Mouse (Mus musculus): ENCODE data around the gene Rad54l. TPM values are rescaled to one million over a fixed set of nuclear protein-coding genes. Genes with fewer than 3 reads are reported as not detected.

Gene Rad54l
- 15.2 and 18.7 TPM in 2 replicates for polyA plus RNA-seq (2012; rRNA removed)

GRCm38 (mm10) chr4:116123602-116124519, at the start of gene Rad54l, which contains the start of gene Pomgnt1:
Gene Rad54l (minus strand): TSS chr4:116123690.
Gene Pomgnt1 (plus strand): TSS chr4:116123840.

DNA sequence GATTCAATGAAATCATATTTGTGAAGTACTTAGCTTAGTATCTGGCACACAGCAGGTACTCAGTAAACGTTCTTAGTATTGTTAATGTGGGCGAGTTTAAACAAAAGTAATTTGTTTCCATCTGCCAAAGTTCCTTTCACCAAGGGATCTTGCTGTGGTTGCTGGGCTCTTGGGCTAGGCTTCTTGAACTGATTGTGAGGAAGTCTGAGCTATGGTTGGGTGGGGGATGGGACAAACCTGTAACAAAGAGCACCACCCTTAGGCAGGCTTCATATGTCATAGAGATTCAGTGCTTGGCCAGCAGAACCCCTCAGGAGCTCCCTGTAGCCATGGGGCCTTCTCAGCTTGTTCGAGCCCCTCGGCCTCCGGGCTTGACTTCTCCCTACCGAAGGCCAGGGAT, 49.6 kb upstream of the Rad54l start, which contains the start of the genes 1700042G07Rik and Gm49337:
Gene 1700042G07Rik, plus strand, starts transcription at position 301 of the 400 bp plus-strand sequence.
Gene Gm49337, plus strand, starts transcription at position 313 of the 400 bp plus-strand sequence.

GRCm38 (mm10) chr4:116167404-116167803, 43.9 kb upstream of the Rad54l start, which contains the start of gene Tspan1:
Gene Tspan1 (minus strand): TSS chr4:116167601.

DNA sequence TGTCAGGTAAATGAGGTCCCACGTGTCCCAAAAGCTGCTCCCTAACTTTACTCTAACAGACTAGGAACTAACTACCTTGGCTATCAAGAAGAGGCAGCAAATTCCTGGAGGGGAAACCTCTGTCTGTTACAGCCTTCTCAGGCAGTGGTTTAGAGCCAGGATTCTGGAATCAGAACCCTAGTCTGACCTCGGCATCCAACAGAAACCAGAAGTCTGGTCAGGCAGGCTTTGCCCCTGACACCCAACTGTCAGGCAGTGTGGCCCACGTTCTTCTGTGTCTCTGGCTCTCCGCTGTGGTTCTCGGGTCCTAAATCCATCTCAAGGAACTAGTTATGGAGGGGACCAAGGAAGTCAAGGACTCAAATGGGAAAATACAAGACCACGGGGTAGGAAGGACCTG, 27.7 kb upstream of the Rad54l start, which contains the start of gene Lurap1:
Gene Lurap1, minus strand, starts transcription at position 101 of the 400 bp plus-strand sequence.

DNA sequence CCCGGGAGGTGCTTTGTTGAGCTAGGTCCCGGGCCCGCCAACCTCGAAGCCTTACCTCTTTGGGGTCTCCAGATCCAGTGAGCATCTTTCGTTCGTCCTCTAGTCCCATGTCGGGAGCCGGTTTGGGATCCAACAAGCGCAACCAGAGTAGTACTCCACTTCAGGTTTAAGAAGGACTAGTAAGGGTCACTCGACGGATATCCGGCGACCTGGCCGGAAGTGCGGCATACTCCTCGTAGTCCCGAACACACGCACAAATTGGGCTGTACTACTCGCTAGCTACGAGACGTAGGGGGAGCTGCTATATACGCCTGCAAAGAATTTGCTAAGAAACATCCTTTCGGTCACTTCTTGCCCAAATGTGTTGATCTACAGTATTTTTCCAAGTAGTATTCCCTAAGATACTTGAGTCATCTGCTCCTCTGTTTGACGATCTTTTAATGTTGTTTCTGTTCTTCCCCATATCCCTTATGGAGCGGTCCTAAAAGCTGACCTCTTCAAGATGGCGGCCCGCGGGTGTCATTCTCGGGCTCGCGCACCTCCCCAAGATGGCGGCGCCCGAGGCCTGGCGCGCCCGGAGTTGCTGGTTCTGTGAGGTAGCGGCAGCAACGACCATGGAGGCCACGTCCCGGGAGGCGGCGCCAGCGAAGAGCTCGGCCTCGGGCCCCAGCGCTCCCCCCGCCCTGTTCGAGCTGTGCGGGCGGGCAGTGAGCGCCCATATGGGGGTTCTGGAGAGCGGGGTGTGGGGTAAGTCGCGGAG, 48.4 kb downstream of the Rad54l start, which contains the start of the genes Uqcrh and Lrrc41:
Gene Uqcrh, minus strand, starts transcription at position 211 of the 760 bp plus-strand sequence.
Gene Lrrc41, plus strand, starts transcription at position 409 of the 760 bp plus-strand sequence.

GRCm38 (mm10) chr4:116053399-116053961, 70.0 kb downstream of the Rad54l start, which contains the start of gene Nsun4:
Gene Nsun4 (minus strand): TSS chr4:116053876.

Other genes starting within 250 kb of the Rad54l start
- 0.01 TPM in 1 of 2 replicates, not detected in the other for gene Kncn, start 239.3 kb downstream of the Rad54l start, polyA plus RNA-seq (2012; rRNA removed)
- not detected in 2 replicates for gene 6430628N08Rik, start 233.0 kb downstream of the Rad54l start, polyA plus RNA-seq (2012; rRNA removed)
- gene Dmbx1, start 183.8 kb downstream of the Rad54l start, polyA plus RNA-seq (2012; rRNA removed) = not detected in 2 replicates
- gene Faah, start 105.8 kb downstream of the Rad54l start, polyA plus RNA-seq (2012; rRNA removed) = 3.4 and 3.9 TPM in 2 replicates
- 4.4 and 5.0 TPM in 2 replicates for gene Nsun4, start 69.8 kb downstream of the Rad54l start, polyA plus RNA-seq (2012; rRNA removed)
- gene Uqcrh, start 48.6 kb downstream of the Rad54l start, polyA plus RNA-seq (2012; rRNA removed) = 335 and 338 TPM in 2 replicates
- gene Lrrc41, start 48.4 kb downstream of the Rad54l start, polyA plus RNA-seq (2012; rRNA removed) = 11.6 and 13.9 TPM in 2 replicates
- gene Pomgnt1, start 150 bp upstream of the Rad54l start, polyA plus RNA-seq (2012; rRNA removed) = 8.5 and 9.1 TPM in 2 replicates
- 0.08 TPM in 2 replicates for gene Lurap1, start 27.6 kb upstream of the Rad54l start, polyA plus RNA-seq (2012; rRNA removed)
- not detected in 2 replicates for gene Tspan1, start 43.9 kb upstream of the Rad54l start, polyA plus RNA-seq (2012; rRNA removed)
- gene 1700042G07Rik, start 49.7 kb upstream of the Rad54l start, polyA plus RNA-seq (2012; rRNA removed) = not detected in 2 replicates
- gene Gm49337, start 49.7 kb upstream of the Rad54l start, polyA plus RNA-seq (2012; rRNA removed) = not detected in 2 replicates
- gene Pik3r3, start 97.9 kb upstream of the Rad54l start, polyA plus RNA-seq (2012; rRNA removed) = 1.1 and 1.2 TPM in 2 replicates

Data from liver, embryonic 14 days (tissue).